Mouse (Mus musculus) cerebellum, adult 2 months (tissue): Measurements from ENCODE around the gene Desi1. TPM values are rescaled to one million over a fixed set of nuclear protein-coding genes. Genes with fewer than 3 reads are reported as not detected.
"Not testable (repeated sequence)": the region's sequence is repeated elsewhere in the genome, so short reads cannot be mapped to it uniquely, and the experiment has no call there.

Experiments used
- DNase-seq, 2 experiments: peaks; one replicate each; pipeline ENCODE4 v3.0.0; 2021
- H3K27ac ChIP-seq: fragments of 200-500 bp; 2 replicates; pipeline ENCODE4 v1.5.1; 2012; ENCODE audit warnings: low read length, control low read depth, inconsistent platforms; ENCODE audit not compliant: insufficient read depth
- H3K27me3 ChIP-seq: fragments of 200-500 bp; 2 replicates; pipeline ENCODE4 v1.6.1; 2012; ENCODE audit warnings: inconsistent platforms, mild to moderate bottlenecking, low read length, moderate library complexity; ENCODE audit not compliant: control insufficient read depth, insufficient read depth
- H3K4me1 ChIP-seq: fragments of 200-500 bp; 2 replicates; pipeline ENCODE4 v1.6.1; 2011; ENCODE audit warnings: low read length; ENCODE audit not compliant: control insufficient read depth, insufficient read depth
- H3K4me3 ChIP-seq: fragments of 200-500 bp; replicated peaks from 2 replicates; pipeline ENCODE3; 2011; ENCODE audit warnings: mild to moderate bottlenecking, low read depth, low read length, control low read depth; ENCODE audit not compliant: insufficient read depth
- CTCF ChIP-seq: fragments of 200-500 bp; IDR thresholded peaks from 2 replicates; pipeline ENCODE4 v1.5.1; 2011; ENCODE audit warnings: low read depth, mild to moderate bottlenecking, control low read depth, low read length, moderate library complexity, borderline replicate concordance; ENCODE audit not compliant: insufficient read depth
- POLR2A ChIP-seq: fragments of 200-500 bp; IDR thresholded peaks from 2 replicates; pipeline ENCODE4 v1.6.1; 2011; ENCODE audit warnings: low read length, control low read depth, borderline replicate concordance; ENCODE audit not compliant: insufficient read depth
- WGBS: fragments of 180-500 bp; shearing (Covaris S2); methylation state at CpG from one replicate; pipeline ENCODE4 v1.1.7; 2018; 5-methylcytosine and 5-hydroxymethylcytosine counted together
- polyA plus RNA-seq: library from polyadenylated mRNA; depleted of rRNA; stranded (reverse); fragments of >200 nt; gene quantifications from 2 replicates; pipeline ENCODE4 v1.2.3, GENCODE M21; 2012

Gene Desi1
- polyA plus RNA-seq, 1 experiment: 156 TPM

DNA sequence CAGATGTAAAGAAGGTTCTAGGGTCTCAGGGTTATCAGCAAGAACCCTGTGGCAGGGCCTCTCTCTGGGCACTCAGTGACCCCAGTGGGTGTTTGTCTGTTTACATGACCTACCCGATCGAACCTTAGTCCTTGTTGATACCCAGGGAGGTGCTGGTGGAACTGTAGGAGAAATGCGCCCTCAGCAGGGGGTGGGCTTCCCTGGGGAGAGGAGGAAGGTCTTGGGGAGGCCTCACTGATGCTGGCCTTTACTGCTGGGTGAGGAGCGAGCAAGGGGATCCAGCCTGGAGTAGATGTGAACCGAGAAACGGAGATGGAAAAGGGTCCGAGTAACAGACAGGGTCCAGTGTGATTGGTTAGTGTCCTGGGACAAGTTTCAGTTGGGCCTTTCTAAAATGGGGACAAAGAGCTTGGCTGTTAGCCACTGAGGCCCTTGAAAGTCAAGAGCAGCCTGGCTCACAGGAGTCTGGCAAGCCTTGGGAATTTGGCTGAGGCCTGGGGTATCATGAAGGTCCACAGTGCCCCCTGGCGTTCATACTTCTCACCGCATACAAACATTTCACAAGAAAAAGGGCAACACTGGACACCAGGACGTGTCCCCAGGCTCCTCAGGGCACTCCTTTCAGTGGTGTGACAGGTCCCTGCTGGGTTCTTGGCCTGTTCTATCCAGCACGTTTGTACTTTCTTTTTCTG lies 44.1 kb downstream of the Desi1 start:
- Histone ChIP-seq H3K4me3 (no peak overlapping the region), H3K27me3 (no peaks in the 10 kb centered on the region), H3K27ac (no peak overlapping the region), H3K4me1 (peaks cover 3% of the 10 kb centered on the region)
- 30% methylated on average over 11 of the region's 11 CpGs for WGBS
- TF ChIP-seq POLR2A: no peak
- TF ChIP-seq CTCF: peak; percentile 88
- DNase-seq: peak; percentile 87 to 89

DNA sequence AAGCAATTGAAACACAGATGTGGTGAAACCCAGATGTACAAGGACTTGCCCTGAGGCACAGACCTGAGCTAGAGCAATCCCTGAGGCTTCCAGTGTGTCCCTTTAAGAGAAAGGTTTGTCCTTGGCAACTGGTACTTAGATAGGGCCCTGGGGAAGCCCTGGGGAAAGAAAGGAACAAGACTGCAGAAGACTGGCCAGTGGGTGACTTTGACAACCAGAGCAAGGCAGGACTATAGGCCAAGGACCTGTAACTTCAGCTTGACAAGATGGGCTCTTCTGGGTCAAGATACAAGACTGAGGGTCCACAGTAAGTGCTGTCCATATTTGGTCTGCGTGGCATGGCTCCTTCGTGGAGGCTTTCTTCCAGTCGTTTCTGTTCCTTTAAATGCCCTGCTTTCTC lies 46.0 kb downstream of the Desi1 start, which contains the start of gene Xrcc6:
TSS of gene Xrcc6 (plus strand) at position 190 of the 400 bp plus-strand sequence.
- no peak for TF ChIP-seq CTCF
- TF ChIP-seq POLR2A: no peak
- 70% methylated on average over 3 of the region's 3 CpGs for WGBS
- Histone ChIP-seq H3K4me1 (peaks cover 3% of the 10 kb centered on the region), H3K27ac (no peak within 1 kb of the TSS), H3K4me3 (no peak within 1 kb of the TSS), H3K27me3 (no peaks in the 10 kb centered on the region)
- DNase-seq: no peak

DNA sequence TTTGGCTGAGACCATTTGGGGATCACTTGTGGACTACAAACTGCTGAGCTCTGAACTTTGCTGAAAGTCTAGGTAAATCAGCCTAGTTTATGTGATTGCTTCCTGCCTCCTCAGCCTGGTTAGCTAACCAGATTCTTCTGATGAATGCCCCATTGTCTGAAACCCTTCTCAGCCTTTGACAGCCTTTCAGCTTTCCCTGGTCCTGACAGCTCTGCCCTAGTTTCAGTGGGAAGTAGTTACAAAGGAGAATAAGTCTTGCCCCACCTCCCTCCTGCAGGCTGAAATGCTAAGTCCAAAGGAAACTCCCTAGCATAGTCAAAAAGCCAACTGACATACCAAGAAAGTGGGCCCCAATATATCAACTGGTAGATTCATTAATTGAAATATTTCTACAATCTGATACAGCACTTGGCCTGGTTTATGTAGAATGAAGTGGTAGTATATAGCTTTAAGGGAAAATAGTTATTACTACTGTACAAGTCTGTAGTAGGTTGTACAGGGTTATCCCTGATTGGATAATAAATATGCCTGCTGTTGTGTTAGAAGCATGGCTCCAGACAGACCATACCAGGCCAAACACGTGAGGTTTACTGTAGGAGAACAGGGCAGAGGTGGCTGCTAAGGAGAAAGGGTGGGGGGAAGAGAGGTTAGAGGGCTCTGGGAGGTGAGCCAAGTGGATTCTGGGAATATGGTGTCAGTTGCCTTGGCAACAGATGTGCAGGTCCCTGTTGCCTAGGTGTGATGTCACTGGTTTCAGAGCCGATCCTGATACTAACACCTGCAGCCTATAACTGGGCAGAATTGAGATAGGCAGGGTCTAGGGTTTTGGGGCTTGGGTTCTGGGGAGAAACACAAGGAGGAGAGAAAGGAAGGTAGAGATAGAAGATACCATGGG lies 48.1 kb downstream of the Desi1 start:
- DNase-seq: peak in 1 of 2 experiments; percentile 9
- TF ChIP-seq CTCF (no peak), POLR2A (no peak)
- Histone ChIP-seq H3K4me1 (peaks cover 3% of the 10 kb centered on the region), H3K27me3 (no peaks in the 10 kb centered on the region), H3K27ac (no peak overlapping the region), H3K4me3 (no peak overlapping the region)
- 54% methylated on average over 2 of the region's 2 CpGs for WGBS

DNA sequence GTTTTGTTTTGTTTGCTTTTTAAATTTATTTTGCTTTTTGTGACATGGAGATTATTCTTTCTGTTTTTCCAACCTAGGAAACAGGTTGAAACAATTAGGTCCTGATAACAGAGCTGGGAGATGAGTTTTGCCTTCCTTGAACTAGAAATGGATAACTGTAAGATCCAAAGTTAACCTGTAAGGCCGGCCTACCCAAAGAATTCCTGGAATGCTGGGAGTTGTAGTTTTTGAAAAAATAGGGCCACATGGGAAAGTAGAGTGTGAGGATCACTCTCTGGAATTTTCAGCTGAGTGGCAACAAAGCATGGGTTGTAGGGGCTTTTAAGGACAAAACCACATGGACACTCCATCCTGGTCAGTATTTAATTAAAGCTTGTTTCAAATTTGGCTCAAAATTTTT lies 51.5 kb downstream of the Desi1 start:
- Histone ChIP-seq H3K4me3 (no peak overlapping the region), H3K4me1 (no peaks in the 10 kb centered on the region; the same call in 1 of the 2 replicates), H3K27me3 (no peaks in the 10 kb centered on the region), H3K27ac (no peak overlapping the region)
- no peak for DNase-seq
- TF ChIP-seq POLR2A: no peak
- TF ChIP-seq CTCF: no peak
- WGBS: 56% methylated on average over 1 of the region's 1 CpGs

DNA sequence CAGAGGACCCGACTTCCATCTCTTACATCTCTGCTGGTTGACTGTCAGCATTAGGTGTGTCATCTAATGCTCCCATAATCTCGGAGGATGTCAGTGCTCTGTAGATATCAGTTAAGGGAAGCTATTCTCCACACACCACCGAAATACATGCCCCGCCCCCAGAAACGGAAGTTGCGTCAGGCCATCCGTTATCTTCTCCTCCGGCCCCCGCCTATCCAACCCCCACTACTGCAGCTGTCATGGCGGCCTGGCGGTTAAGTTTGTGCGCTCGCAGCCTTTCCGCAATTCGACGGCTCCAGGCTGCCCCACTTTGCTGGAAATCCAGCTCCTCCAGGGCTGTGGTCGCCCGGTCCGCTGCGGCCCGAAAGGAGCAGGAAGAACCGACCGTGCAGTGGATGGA lies 53.3 kb downstream of the Desi1 start, which contains the start of gene 1700029P11Rik:
TSS of gene 1700029P11Rik (plus strand) at position 220 of the 400 bp plus-strand sequence.
- TF ChIP-seq POLR2A (no peak), CTCF (no peak)
- 94% methylated on average over 23 of the region's 23 CpGs for WGBS
- DNase-seq: no peak
- no peak within 1 kb of the TSS for H3K27ac ChIP-seq
- H3K4me3 ChIP-seq: no peak within 1 kb of the TSS
- no peaks in the 10 kb centered on the region for H3K4me1 ChIP-seq
- H3K27me3 ChIP-seq: no peaks in the 10 kb centered on the region

DNA sequence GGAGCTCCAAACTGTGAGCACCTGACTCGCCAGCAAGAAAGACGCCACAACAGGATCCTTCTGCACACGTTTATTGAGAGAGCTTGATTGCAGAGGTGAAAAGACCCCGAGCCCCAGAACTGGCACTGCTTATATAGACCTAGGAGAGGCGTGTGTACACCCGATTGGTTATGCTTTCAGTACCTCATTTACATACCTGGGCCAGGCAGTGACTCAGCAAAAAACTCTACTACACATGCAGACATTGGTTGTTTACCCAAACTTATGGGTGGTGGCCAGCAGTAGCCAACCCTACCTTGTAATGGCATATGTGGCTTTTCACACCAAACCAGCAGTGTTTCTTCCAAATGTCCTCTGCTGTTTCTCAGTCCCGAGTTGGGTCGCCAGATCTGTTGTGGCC lies 58.5 kb downstream of the Desi1 start:
- DNase-seq, H3K4me1 ChIP-seq, H3K27me3 ChIP-seq, H3K4me3 ChIP-seq, H3K27ac ChIP-seq: not testable (repeated sequence)
- 86% methylated on average over 8 of the region's 8 CpGs for WGBS

DNA sequence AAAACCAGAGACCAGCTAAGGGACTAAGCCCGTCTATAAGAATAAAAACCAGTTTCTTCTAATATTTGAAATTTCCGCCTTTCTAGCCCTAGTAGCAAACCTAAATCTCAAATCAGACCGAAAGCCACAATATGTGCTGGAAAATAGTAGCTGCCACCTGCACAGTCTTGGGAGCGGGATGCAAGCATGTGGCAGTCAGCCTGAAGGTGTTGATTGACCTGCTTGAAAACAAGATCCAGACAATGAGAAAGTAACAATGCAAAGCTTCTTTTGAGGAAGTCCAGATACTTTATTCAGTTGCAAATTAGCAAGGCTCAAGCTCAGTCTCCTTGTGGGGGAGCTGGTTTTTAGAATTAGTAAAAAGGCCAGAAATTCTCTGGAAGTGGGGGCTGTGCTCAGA lies 63.2 kb downstream of the Desi1 start:
- H3K27ac ChIP-seq, H3K27me3 ChIP-seq, H3K4me1 ChIP-seq, H3K4me3 ChIP-seq, DNase-seq: not testable (repeated sequence)
- 89% methylated on average over 4 of the region's 4 CpGs for WGBS

DNA sequence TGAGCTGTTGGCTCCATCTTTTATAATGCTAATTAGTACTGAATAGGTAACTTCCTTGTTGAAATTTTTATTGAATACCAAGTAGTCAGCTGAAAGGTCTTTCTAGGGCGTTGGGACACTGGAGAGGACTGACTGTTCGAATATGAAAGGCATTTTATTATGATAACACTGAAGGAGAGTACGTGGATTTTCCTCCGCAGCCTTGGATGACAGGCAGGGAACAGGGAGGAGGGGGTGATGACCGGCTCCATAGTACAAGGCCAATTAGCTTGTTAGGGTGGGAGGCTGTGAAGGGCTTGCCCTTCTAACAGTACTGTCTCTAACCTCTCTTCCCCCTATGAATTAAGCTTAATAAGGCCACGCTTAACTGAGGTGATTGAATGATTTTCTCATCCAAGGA lies 64.0 kb downstream of the Desi1 start:
- DNase-seq: not testable (repeated sequence)
- WGBS: 71% methylated on average over 6 of the region's 6 CpGs

More for the DNA sequence above, 64.0 kb downstream of the Desi1 start:
- not testable (repeated sequence) for H3K27me3 ChIP-seq, H3K4me1 ChIP-seq, H3K27ac ChIP-seq, H3K4me3 ChIP-seq
